Mouse (Mus musculus): ENCODE measurements around the gene Slc2a9.

GRCm38 (mm10) chr5:38450936-38451335 is 52.0 kb downstream of the Slc2a9 start:
- no peak for TF ChIP-seq FLI1 (IDR thresholded peaks at IDR 0.05; ENCODE audit: low read length)
- no peak for TF ChIP-seq GATA1 (IDR thresholded peaks at IDR 0.05; ENCODE audit: borderline replicate concordance, low read length)

All from megakaryocyte, embryonic 14.5 days (primary cell).